Mouse (Mus musculus) midbrain, embryonic 15.5 days (tissue): ENCODE measurements around the gene Fgd6. TPM values are rescaled to one million over a fixed set of nuclear protein-coding genes. Genes with fewer than 3 reads are reported as not detected.

Experiments
- ATAC-seq: fragments of 200-750 bp; cut with Nextera tagmentation; replicated peaks from 2 replicates; pipeline ENCODE4 v1.8.0; 2017; ENCODE audit warnings: moderate TSS enrichment
- H3K27ac ChIP-seq: fragments of 300-500 bp; sonication (generic); 2 replicates; pipeline ENCODE4 v1.5.1; 2015; ENCODE audit warnings: mild to moderate bottlenecking, inconsistent platforms
- H3K27me3 ChIP-seq: fragments of 300-500 bp; sonication (generic); replicated peaks from 2 replicates; pipeline ENCODE4 v1.6.1; 2015; ENCODE audit warnings: inconsistent platforms
- H3K36me3 ChIP-seq: fragments of 300-500 bp; sonication (generic); replicated peaks from 2 replicates; pipeline ENCODE4 v1.6.1; 2015; ENCODE audit warnings: inconsistent platforms
- H3K4me1 ChIP-seq: fragments of 300-500 bp; sonication (generic); 2 replicates; pipeline ENCODE4 v1.6.1; 2015; ENCODE audit warnings: inconsistent platforms
- H3K4me2 ChIP-seq: fragments of 300-500 bp; sonication (generic); 2 replicates; pipeline ENCODE4 v1.6.1; 2015; ENCODE audit warnings: inconsistent platforms, mild to moderate bottlenecking, moderate library complexity
- H3K4me3 ChIP-seq: fragments of 300-500 bp; sonication (generic); 2 replicates; pipeline ENCODE4 v1.5.1; 2015; ENCODE audit warnings: mild to moderate bottlenecking, inconsistent platforms
- H3K9ac ChIP-seq: fragments of 300-500 bp; sonication (generic); 2 replicates; pipeline ENCODE4 v1.6.1; 2015; ENCODE audit warnings: mild to moderate bottlenecking, inconsistent platforms
- H3K9me3 ChIP-seq: fragments of 300-500 bp; sonication (generic); 2 replicates; pipeline ENCODE4 v1.6.1; 2016; ENCODE audit warnings: inconsistent platforms
- WGBS: fragments of 180-500 bp; shearing (Covaris S2); methylation state at CpG from one replicate; pipeline ENCODE4 v1.1.7; 2015; ENCODE audit warnings: mixed read lengths; 5-methylcytosine and 5-hydroxymethylcytosine counted together
- polyA plus RNA-seq: library from polyadenylated mRNA; unstranded; fragments of >200 nt; fragmentation: Nextera tagmentation; extraction: Ambion mirVana; gene quantifications from 2 replicates; pipeline ENCODE4 v1.2.1, GENCODE M21; 2015

Gene Fgd6
- polyA plus RNA-seq, 1 experiment from 2014 or later = 2.5 TPM

DNA sequence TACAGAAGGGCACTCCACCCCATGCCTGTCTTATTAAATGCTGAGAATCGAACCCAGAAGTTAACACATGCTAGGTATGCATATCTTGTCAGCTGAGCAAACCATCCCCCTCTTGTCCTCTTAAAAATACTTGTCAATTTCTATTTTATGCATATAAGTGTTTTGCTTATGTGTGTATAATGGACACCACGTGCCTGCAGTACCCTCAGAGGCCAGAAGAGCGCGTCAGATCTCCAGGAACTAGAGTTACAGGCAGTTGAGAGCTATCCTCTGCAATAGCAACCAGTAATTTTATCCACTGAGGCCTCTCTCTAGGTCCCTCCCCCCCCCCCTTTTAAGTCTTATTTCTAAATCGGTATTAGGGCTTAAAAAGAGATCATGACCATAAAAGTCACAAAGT is 88.6 kb downstream of the Fgd6 start:
- Histone ChIP-seq H3K36me3 (no peaks in the 10 kb centered on the region), H3K9ac (no peak overlapping the region), H3K27me3 (no peaks in the 10 kb centered on the region), H3K4me1 (no peaks in the 10 kb centered on the region), H3K4me2 (no peak overlapping the region), H3K9me3 (no peaks in the 10 kb centered on the region), H3K4me3 (no peak overlapping the region), H3K27ac (no peak overlapping the region)
- 77% methylated on average over 5 of the region's 5 CpGs for WGBS
- no peak for ATAC-seq

DNA sequence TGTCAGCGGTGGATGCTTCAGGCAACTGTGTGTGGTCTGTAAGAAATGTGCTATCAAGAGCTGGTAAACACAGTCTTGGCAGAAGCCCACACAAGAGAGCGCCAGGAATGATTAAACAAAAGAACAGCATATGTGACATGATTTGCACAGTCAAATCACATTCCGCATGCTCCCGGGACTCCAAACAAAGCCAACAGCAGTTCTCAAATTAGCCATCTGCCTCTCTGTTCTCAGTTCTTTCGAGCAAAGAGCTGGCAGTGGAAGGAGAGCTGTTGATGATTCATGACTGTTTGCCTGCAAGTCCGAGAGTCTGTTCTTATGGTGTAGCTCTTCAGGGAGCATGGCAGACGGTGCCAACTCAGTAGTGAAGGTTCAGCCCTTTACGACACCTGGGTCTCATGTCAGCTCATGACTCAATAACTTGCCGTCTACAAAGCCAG is 93.9 kb downstream of the Fgd6 start:
- Histone ChIP-seq H3K4me2 (no peak overlapping the region), H3K9me3 (no peaks in the 10 kb centered on the region), H3K9ac (no peak overlapping the region), H3K27me3 (no peaks in the 10 kb centered on the region), H3K4me3 (no peak overlapping the region), H3K4me1 (no peaks in the 10 kb centered on the region), H3K27ac (peak overlapping the region; percentile 32), H3K36me3 (no peaks in the 10 kb centered on the region)
- ATAC-seq = peak; percentile 82
- 23% methylated on average over 9 of the region's 9 CpGs for WGBS

DNA sequence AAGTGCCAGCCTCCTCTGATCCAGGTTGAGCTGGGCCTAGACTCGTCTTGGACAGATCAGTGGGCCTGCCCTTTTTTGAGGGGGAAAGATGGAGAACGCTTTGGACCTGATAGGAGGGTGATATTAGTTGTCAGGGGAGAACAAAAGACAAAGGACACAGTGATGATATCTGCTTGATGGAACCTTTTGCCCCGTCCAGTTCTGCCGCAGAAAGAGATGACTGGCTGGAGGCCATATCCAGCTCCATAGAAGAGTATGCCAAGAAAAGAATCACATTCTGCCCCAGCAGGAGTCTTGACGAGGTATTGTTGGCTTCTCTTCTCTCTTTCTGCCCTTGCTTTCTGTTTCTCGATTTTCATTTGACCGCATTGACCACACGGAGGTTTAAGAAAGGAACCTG is 97.3 kb downstream of the Fgd6 start:
- WGBS = 74% methylated on average over 8 of the region's 8 CpGs
- ATAC-seq = no peak
- no peaks in the 10 kb centered on the region for H3K4me1 ChIP-seq
- no peak overlapping the region for H3K9ac ChIP-seq
- H3K27me3 ChIP-seq = no peaks in the 10 kb centered on the region
- no peak overlapping the region for H3K27ac ChIP-seq
- H3K4me3 ChIP-seq = no peak overlapping the region
- H3K36me3 ChIP-seq = no peaks in the 10 kb centered on the region
- H3K4me2 ChIP-seq = no peak overlapping the region
- H3K9me3 ChIP-seq = no peaks in the 10 kb centered on the region

DNA sequence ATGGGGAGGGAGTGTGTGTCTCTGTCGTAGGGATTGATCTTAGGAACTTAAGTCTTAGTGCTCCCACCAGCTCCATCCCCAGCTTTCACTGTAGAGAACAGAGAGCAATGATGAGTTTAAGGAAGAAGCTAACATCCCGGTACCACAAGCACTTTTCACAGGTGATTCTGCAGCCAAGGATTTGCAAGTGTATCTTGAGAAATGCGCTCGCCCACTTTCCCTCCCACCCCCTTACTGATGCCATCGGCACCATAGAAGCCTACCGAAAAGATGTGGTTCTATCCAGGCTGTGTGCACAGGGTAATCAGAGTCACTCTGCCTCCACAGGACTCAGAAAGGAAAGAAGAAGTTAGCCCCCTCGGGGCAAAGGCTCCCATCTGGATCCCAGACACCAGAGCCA is 97.9 kb downstream of the Fgd6 start:
- H3K27me3 ChIP-seq = no peaks in the 10 kb centered on the region
- H3K4me3 ChIP-seq = no peak overlapping the region
- ATAC-seq = no peak
- H3K9me3 ChIP-seq = no peaks in the 10 kb centered on the region
- H3K4me1 ChIP-seq = no peaks in the 10 kb centered on the region
- H3K36me3 ChIP-seq = no peaks in the 10 kb centered on the region
- no peak overlapping the region for H3K9ac ChIP-seq
- WGBS = 89% methylated on average over 7 of the region's 7 CpGs
- no peak overlapping the region for H3K27ac ChIP-seq
- H3K4me2 ChIP-seq = no peak overlapping the region

DNA sequence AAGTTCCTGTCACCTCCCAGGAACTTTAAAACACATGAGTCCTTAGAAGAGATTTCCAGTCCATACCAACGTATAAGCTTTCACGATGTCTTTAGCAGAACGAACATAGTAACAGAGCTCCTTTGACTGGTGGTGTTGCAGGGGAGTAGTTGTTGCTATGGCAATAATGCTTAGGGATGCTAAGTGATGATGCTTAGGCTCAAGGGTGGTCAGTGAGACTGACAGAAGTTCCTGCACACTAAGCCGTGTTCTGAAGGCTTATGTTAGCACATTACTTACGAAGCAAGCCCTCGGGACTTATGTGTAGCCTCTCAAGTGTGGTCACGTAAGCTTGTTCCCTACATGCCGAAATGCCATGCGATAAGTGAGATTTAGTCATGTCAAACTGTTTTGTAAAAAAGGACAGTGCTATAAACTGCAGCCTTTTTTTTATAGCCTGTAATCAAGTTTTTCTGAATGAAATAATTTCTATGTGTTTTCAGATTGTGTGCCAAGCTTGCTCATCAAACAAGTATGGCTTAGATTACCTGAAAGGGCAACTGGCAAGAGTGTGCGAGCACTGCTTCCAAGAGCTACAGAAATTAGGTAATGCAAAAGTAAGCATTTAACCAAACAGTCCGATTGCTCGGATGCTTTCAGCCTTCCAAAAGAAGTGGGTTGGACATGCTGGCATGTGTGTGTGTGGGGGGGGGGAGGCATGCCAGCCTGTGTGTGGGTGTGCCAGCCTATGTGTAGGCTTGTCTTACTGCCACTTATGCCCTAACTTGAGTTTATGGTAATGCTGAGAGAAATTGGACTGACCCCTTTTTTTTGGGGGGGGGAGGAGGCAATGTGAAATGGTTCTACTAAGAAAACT is 99.0 kb downstream of the Fgd6 start:
- H3K27me3 ChIP-seq = no peaks in the 10 kb centered on the region
- H3K9me3 ChIP-seq = no peaks in the 10 kb centered on the region
- no peak overlapping the region for H3K4me2 ChIP-seq
- no peak overlapping the region for H3K27ac ChIP-seq
- H3K4me3 ChIP-seq = no peak overlapping the region
- no peaks in the 10 kb centered on the region for H3K36me3 ChIP-seq
- WGBS = 83% methylated on average over 12 of the region's 12 CpGs
- no peaks in the 10 kb centered on the region for H3K4me1 ChIP-seq
- ATAC-seq = no peak
- H3K9ac ChIP-seq = no peak overlapping the region

DNA sequence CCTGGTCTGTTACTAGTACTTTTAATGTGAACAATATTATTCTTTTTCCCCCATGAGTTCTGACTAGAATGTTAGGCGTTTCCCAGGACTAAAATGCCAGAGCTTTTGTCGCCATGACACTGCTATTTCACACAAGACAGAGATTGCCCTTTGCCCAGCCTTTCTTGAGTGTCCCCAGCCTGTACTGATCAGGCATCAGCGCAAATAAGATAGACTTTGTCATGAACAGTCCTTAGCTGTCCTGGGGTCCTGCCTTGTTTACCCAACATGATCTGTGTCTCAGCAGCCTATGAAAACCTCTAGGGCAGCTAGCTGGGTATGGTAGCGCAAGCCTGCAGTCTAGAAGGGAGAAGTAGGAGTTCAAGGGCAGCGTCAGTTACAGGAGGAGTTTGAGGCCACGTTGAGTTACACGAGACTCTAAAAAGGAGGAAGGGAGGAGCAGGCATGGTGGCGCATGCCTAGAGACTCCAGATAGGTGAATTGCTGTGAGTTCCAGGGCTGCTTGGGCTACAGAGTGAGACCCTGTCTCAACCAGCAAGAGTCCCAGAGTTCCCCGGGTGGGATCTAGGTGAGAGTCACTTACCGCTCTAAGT is 103.2 kb downstream of the Fgd6 start:
- 91% methylated on average over 10 of the region's 10 CpGs for WGBS
- no peak overlapping the region for H3K4me2 ChIP-seq
- no peaks in the 10 kb centered on the region for H3K9me3 ChIP-seq
- H3K27ac ChIP-seq = no peak overlapping the region
- no peaks in the 10 kb centered on the region for H3K4me1 ChIP-seq
- no peak overlapping the region for H3K9ac ChIP-seq
- H3K36me3 ChIP-seq = no peaks in the 10 kb centered on the region
- H3K4me3 ChIP-seq = no peak overlapping the region
- no peaks in the 10 kb centered on the region for H3K27me3 ChIP-seq
- no peak for ATAC-seq

DNA sequence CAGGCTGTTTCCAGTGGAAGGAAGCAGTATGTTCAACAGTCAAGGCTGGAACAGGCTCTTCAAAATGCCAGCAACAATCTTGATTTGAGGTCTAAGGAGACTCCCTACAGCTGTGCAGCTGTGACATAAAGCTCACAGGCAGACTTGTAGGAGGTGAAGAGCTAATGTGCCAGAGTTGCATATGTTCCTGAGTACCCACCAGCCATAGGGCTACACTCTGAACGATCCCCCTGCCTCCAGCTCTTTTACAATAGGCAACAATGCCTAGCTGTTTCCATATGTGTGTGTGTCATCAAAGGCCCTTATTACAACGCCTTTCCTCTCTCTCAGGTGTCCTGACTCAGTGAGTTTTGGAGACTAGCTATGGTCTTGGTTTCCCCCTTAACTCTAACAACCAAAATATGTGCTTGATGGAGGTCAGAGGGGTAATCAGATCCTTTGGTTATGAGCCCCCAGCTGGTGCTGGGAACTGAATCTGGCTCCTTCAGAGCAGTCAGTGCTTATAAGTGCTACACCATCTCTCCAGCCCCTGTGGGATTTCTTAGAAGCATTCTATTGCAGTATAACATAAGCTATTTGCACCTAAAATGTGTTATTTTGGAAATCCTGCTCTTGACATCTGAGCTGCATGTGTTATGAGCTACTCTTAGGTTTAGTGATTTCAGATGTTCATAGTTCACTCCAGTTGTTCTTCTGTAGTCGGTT is 104.6 kb downstream of the Fgd6 start:
- no peak overlapping the region for H3K9ac ChIP-seq
- H3K4me1 ChIP-seq = no peaks in the 10 kb centered on the region
- ATAC-seq = no peak
- H3K27me3 ChIP-seq = no peaks in the 10 kb centered on the region
- H3K36me3 ChIP-seq = no peaks in the 10 kb centered on the region
- H3K27ac ChIP-seq = no peak overlapping the region
- 90% methylated on average over 3 of the region's 3 CpGs for WGBS
- H3K4me2 ChIP-seq = no peak overlapping the region
- no peak overlapping the region for H3K4me3 ChIP-seq
- H3K9me3 ChIP-seq = no peaks in the 10 kb centered on the region

DNA sequence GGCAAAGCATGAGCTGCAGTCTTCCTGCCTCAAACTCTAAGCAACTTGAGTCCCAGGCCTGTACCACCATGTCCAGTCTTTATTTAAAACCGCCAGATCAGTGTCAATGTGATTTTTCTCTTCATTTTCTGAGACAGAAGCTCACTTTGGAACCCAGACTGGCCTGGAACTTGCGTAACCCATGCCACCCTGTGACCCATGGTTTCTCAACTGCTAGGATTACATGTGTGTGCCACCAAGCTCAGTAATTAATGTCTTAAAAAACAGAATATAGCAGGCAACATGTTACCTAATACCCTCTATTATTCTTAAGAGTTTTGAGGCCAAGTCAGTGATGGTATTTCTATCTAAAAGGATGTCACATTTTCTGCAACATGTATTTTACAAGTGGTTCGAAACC is 106.6 kb downstream of the Fgd6 start:
- Histone ChIP-seq H3K36me3 (no peaks in the 10 kb centered on the region), H3K4me1 (no peaks in the 10 kb centered on the region; the same call in 1 of the 2 replicates), H3K4me3 (no peak overlapping the region), H3K4me2 (no peak overlapping the region), H3K27me3 (no peaks in the 10 kb centered on the region), H3K9ac (no peak overlapping the region), H3K27ac (no peak overlapping the region), H3K9me3 (no peaks in the 10 kb centered on the region)
- no peak for ATAC-seq
- WGBS = 95% methylated on average over 3 of the region's 3 CpGs

DNA sequence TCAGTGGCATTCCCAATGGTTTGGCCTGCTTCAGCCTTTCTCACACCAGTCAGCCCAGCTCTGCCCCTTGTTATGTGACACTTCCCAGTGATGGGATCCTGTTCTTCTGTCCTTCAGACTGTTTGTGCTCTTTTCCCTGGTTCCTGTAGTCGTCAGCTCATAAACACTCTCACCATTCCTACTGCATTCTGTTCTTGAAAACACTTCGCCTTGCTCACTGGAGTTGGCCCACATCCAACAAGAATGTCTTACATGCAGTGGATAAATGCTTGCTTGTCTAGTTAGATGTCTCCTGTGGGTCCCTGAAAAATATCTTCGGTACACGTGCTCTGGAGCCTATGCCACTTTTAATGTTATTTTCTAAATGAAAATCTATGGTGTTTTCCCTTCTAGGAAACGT is 108.8 kb downstream of the Fgd6 start:
- no peak overlapping the region for H3K4me2 ChIP-seq
- no peak overlapping the region for H3K4me3 ChIP-seq
- no peaks in the 10 kb centered on the region for H3K9me3 ChIP-seq
- no peak overlapping the region for H3K9ac ChIP-seq
- no peak overlapping the region for H3K27ac ChIP-seq
- no peaks in the 10 kb centered on the region for H3K27me3 ChIP-seq
- peaks cover 12% of the 10 kb centered on the region for H3K4me1 ChIP-seq
- no peaks in the 10 kb centered on the region for H3K36me3 ChIP-seq
- no peak for ATAC-seq
- 70% methylated on average over 5 of the region's 5 CpGs for WGBS

DNA sequence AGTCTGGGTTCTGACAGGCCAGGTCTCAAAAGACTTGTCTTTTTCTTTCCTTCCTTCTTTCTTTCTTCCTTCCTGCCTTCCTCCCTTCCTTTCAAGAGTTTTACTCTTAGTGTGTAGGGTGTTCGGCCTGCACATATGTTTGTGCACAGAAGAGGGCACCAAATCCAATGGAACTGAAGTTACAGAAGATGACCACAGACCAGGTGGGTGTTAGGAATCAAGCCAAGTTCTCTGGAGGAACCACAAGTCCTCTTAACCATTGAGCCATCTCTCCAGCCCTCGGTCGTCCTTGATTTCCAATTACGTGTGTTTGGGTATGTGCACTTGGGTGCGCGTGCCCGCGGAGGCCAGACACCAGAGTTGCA is 111.6 kb downstream of the Fgd6 start:
- no peak for ATAC-seq
- H3K4me2 ChIP-seq = peak overlapping the region; percentile 63
- peak overlapping the region; percentile 80 for H3K27ac ChIP-seq
- no peaks in the 10 kb centered on the region for H3K27me3 ChIP-seq
- 13% methylated on average over 8 of the region's 8 CpGs for WGBS
- H3K4me3 ChIP-seq = peak overlapping the region; percentile 70
- H3K9ac ChIP-seq = peak overlapping the region; percentile 70
- H3K36me3 ChIP-seq = no peaks in the 10 kb centered on the region
- no peaks in the 10 kb centered on the region for H3K9me3 ChIP-seq
- peaks cover 16% of the 10 kb centered on the region for H3K4me1 ChIP-seq

DNA sequence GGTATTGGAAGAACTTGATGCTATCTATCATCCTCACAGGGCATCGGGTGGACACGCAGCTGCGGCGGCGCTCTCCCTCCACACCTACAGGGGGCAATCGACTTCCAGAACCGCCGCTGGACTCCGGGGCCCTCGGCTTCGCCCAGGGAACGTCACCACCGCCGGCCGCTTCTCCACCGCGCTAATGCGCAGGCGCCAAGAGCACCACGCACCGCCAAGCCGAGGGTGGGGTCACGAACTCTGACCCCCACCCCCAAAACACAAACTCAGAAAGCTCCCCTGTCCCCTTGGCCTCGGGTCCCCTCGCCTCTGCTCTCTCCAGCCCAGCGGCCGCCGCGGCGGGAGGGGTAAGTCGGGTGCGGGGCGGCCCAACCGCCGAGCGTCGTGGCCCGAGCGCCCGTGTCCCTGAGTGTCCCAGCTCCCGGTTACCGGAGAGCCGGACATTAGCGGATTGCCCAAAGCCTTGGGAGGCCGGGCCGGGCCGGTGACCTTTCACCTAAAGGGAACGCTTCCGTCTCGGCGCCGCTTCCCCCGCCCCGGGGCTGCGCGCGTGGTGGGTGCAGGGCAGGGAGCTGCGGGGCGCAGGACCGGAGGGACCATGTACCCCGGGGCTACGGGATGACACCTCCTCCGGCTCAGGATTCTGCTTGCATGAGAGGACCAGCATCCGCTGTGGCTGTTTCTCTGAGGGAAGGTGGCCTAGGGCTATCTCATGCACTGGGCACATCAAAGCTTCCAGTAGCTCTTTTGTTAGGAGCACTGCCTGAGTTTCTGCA is 112.1 kb downstream of the Fgd6 start, which contains the start of gene Nr2c1:
Gene Nr2c1, plus strand, starts transcription at position 268 of the 776 bp plus-strand sequence.
- Histone ChIP-seq H3K4me2 (peak within 1 kb of the TSS; percentile 63), H3K4me1 (peaks cover 16% of the 10 kb centered on the region), H3K9me3 (no peaks in the 10 kb centered on the region), H3K4me3 (peak within 1 kb of the TSS; percentile 70), H3K36me3 (no peaks in the 10 kb centered on the region), H3K27ac (peak within 1 kb of the TSS; percentile 80), H3K9ac (peak within 1 kb of the TSS; percentile 70), H3K27me3 (no peaks in the 10 kb centered on the region)
- peak; percentile 96 for ATAC-seq
- WGBS = under 1% methylated on average over 64 of the region's 64 CpGs

DNA sequence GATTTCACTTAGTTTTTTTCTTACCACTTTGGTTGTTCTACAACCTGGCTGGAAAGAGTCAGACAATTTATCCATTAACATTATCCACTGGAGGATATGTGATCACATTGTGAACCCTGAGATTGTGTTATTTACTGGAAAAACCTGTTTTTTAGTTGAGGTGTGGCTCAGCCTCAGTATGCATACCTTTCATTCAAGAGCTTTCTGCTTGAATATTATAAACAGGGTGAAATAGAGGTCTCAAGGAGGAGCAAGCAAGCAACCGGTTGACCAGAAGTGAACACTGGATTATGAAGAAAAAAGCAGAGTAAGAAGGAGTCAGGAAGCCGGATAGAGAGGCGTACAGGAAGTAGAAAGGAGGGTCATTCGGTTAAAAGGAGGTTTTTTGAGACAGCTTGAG is 115.7 kb downstream of the Fgd6 start:
- no peak overlapping the region for H3K4me2 ChIP-seq
- 85% methylated on average over 4 of the region's 4 CpGs for WGBS
- no peak overlapping the region for H3K27ac ChIP-seq
- no peaks in the 10 kb centered on the region for H3K9me3 ChIP-seq
- peaks cover 16% of the 10 kb centered on the region for H3K4me1 ChIP-seq
- no peaks in the 10 kb centered on the region for H3K36me3 ChIP-seq
- ATAC-seq = no peak
- H3K4me3 ChIP-seq = no peak overlapping the region
- H3K27me3 ChIP-seq = no peaks in the 10 kb centered on the region
- no peak overlapping the region for H3K9ac ChIP-seq
